Mouse (Mus musculus) heart, postnatal 0 days (tissue): ENCODE data around the gene Exosc3. TPM values are rescaled to one million over a fixed set of nuclear protein-coding genes. Genes with fewer than 3 reads are reported as not detected.
A peak's percentile ranks its signal among the peaks of the same experiment; 100 is the strongest.

Experiments used
- ATAC-seq: fragments of 200-750 bp; cut with Nextera tagmentation; 2 replicates; pipeline ENCODE4 v1.8.0; 2017; ENCODE audit warnings: low read depth, moderate number of reproducible peaks, moderate library complexity; ENCODE audit not compliant: insufficient read depth
- DNase-seq: peaks from one replicate; pipeline ENCODE4 v3.0.0-alpha.2; 2016; ENCODE audit warnings: low spot score
- H3K27ac ChIP-seq: fragments of 300-500 bp; sonication (generic); 2 replicates; pipeline ENCODE4 v1.5.1; 2014; ENCODE audit warnings: low read depth, mild to moderate bottlenecking
- H3K27me3 ChIP-seq: fragments of 300-500 bp; sonication (generic); 2 replicates; pipeline ENCODE4 v1.6.1; 2014; ENCODE audit warnings: low read length, mixed read lengths; ENCODE audit not compliant: control insufficient read depth, insufficient read depth
- H3K36me3 ChIP-seq: fragments of 300-500 bp; sonication (generic); replicated peaks from 2 replicates; pipeline ENCODE4 v1.6.1; 2014; ENCODE audit warnings: low read length, mixed read lengths; ENCODE audit not compliant: control insufficient read depth, insufficient read depth
- H3K4me1 ChIP-seq: fragments of 300-500 bp; sonication (generic); 2 replicates; pipeline ENCODE4 v1.6.1; 2014; ENCODE audit warnings: antibody characterized with exemption; ENCODE audit not compliant: control insufficient read depth, insufficient read depth
- H3K4me2 ChIP-seq: fragments of 300-500 bp; sonication (generic); 2 replicates; pipeline ENCODE4 v1.6.1; 2014; ENCODE audit warnings: low read depth, mild to moderate bottlenecking, low read length, moderate library complexity
- H3K4me3 ChIP-seq: fragments of 300-500 bp; sonication (generic); 2 replicates; pipeline ENCODE4 v1.5.1; 2014; ENCODE audit warnings: low read depth, low read length
- H3K9ac ChIP-seq: fragments of 300-500 bp; sonication (generic); replicated peaks from 2 replicates; pipeline ENCODE4 v1.6.1; 2014; ENCODE audit warnings: low read depth, low read length, mixed read lengths
- H3K9me3 ChIP-seq: fragments of 300-500 bp; sonication (generic); replicated peaks from 2 replicates; pipeline ENCODE4 v1.6.1; 2016; ENCODE audit warnings: low read length; ENCODE audit not compliant: control insufficient read depth
- CTCF ChIP-seq: IDR thresholded peaks from 2 replicates; pipeline ENCODE4 v1.5.1; 2016; ENCODE audit warnings: antibody characterized with exemption, control low read depth, low read depth
- EP300 ChIP-seq: IDR thresholded peaks from 2 replicates; pipeline ENCODE4 v1.6.1; 2016; ENCODE audit warnings: antibody characterized with exemption, low read depth
- WGBS: fragments of 180-500 bp; shearing (Covaris S2); extraction: QIAGEN DNeasy Blood & Tissue Kit; methylation state at CpG from one replicate; pipeline ENCODE4 v1.1.7; 2014; 5-methylcytosine and 5-hydroxymethylcytosine counted together
- polyA plus RNA-seq: library from polyadenylated mRNA; unstranded; fragments of >200 nt; fragmentation: Nextera tagmentation; extraction: Ambion mirVana; gene quantifications from 2 replicates; pipeline ENCODE4 v1.2.1, GENCODE M21; 2015
- total RNA-seq: library from RNA; depleted of rRNA; stranded (reverse); fragments of >200 nt; gene quantifications from 2 replicates; pipeline ENCODE4 v1.2.3, GENCODE M21; 2014; ENCODE audit warnings: low replicate concordance; rRNA removed

The Exosc3 gene
- total and polyA plus RNA-seq, 2 experiments from 2014 or later, result 24.2 to 29.2 TPM

DNA sequence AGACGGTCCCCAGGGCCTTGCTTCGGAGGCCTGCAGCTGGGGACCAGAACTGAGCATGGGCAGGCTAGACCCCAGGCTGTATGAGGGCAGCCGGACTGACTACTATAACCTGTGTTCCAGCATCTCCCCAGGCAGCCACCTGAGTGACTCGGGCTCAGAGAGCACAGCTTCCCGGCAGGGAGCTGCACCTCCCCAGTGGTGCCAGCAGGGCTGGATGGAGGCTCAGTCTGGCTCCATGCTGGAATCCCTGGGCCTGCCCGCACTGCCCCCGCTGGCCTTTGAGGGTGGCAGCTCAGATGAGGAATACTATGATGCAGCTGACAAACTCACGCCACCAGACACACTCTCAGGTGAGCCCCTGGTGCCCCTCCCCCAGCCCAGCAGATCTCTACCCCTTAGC lies 63.2 kb downstream of the Exosc3 start:
- TF ChIP-seq EP300, result no peak
- no peak for TF ChIP-seq CTCF
- ATAC-seq, result no peak
- H3K9me3 ChIP-seq, result no peaks in the 10 kb centered on the region
- no peak overlapping the region for H3K27ac ChIP-seq
- H3K9ac ChIP-seq, result no peak overlapping the region
- no peak overlapping the region for H3K4me2 ChIP-seq
- H3K36me3 ChIP-seq, result no peaks in the 10 kb centered on the region
- no peak for DNase-seq
- no peaks in the 10 kb centered on the region for H3K27me3 ChIP-seq
- no peaks in the 10 kb centered on the region for H3K4me1 ChIP-seq
- WGBS, result 57% methylated on average over 8 of the region's 8 CpGs
- no peak overlapping the region for H3K4me3 ChIP-seq

DNA sequence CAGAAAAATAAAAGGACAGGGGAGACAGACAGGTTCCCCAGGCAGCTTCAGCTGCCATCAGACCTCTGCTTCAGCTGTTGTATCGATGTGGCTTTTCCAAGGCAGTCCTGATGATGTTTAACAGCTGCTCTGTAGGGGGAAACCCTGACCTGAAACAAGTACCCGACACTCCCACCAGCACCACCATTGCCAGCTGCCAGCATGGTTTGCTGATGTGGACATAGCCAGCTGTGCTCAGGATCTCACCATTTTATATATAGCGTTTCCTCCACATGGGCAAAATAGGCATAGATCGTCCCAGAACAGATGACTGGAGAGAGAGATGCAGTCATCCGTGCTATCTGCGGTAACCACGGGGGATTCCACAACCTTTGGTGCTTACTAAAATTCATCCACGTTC lies 66.8 kb downstream of the Exosc3 start:
- H3K4me1 ChIP-seq, result no peaks in the 10 kb centered on the region
- no peaks in the 10 kb centered on the region for H3K9me3 ChIP-seq
- no peak overlapping the region for H3K4me2 ChIP-seq
- H3K9ac ChIP-seq, result no peak overlapping the region
- DNase-seq (no peak), ATAC-seq (no peak)
- WGBS, result 75% methylated on average over 8 of the region's 8 CpGs
- no peaks in the 10 kb centered on the region for H3K36me3 ChIP-seq
- no peak overlapping the region for H3K4me3 ChIP-seq
- no peaks in the 10 kb centered on the region for H3K27me3 ChIP-seq
- no peak for TF ChIP-seq CTCF
- no peak for TF ChIP-seq EP300
- no peak overlapping the region for H3K27ac ChIP-seq

DNA sequence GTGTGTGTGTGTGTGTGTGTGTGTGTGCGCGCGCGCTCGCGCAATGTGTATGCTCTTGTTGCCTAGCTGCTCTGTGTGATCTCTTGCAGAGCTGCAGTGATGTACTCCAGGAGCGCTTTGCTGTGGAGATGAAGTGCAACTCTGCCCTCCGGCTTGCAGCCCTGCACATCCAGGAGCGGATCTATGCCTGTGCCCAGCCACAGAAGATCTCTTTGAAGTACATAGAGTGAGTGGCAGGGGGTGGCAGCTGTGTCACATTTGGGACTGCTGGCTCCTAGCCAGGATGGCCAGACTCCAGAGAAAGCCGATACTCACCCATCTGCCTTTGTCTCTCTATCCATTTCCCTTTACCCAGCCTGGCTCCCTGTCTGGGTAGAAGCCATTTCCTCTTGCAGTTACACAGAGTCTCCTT lies 71.5 kb downstream of the Exosc3 start:
- ATAC-seq (peak; percentile 57), DNase-seq (peak; percentile 22)
- Histone ChIP-seq H3K36me3 (no peaks in the 10 kb centered on the region), H3K9me3 (no peaks in the 10 kb centered on the region), H3K27ac (no peak overlapping the region), H3K27me3 (no peaks in the 10 kb centered on the region), H3K4me3 (no peak overlapping the region), H3K4me2 (no peak overlapping the region), H3K9ac (no peak overlapping the region), H3K4me1 (no peaks in the 10 kb centered on the region)
- TF ChIP-seq CTCF (no peak), EP300 (no peak)
- 50% methylated on average over 10 of the region's 10 CpGs for WGBS

DNA sequence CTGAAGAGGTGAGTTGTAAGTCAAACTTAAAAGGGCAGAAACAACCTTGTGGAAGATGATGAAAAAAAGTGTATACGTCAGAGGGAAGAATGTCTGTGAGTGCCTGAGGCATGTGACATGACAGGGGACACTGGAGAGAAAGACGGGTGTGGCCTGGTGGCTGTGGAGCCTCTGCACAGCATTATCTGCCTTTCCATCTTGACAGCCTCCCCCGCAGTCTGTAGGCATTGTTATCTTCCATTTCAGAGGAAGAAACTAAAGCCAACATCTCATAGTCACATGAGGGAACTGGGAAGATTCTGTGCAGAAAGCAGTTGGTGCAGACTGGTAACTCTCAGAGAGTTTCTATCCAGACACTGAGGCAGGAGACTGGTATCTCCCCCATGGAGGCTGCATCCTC lies 74.6 kb downstream of the Exosc3 start:
- WGBS, result 51% methylated on average over 3 of the region's 3 CpGs
- Histone ChIP-seq H3K4me3 (no peak overlapping the region), H3K27ac (no peak overlapping the region), H3K36me3 (no peaks in the 10 kb centered on the region), H3K9ac (no peak overlapping the region), H3K27me3 (no peaks in the 10 kb centered on the region), H3K9me3 (no peaks in the 10 kb centered on the region), H3K4me2 (no peak overlapping the region), H3K4me1 (no peaks in the 10 kb centered on the region)
- no peak for TF ChIP-seq EP300
- no peak for TF ChIP-seq CTCF
- ATAC-seq, result no peak
- DNase-seq, result no peak

Other genes starting within 250 kb of the Exosc3 start
- 231 and 353 TPM in 2 replicates for gene Tomm5, start 234.6 kb downstream of the Exosc3 start, total RNA-seq
- gene Tomm5, start 234.6 kb downstream of the Exosc3 start, polyA plus RNA-seq, result 305 and 324 TPM in 2 replicates
- 1.8 and 4.4 TPM in 2 replicates for gene Frmpd1, start 157.9 kb downstream of the Exosc3 start, total RNA-seq
- 0.90 and 1.1 TPM in 2 replicates for gene Frmpd1, start 157.9 kb downstream of the Exosc3 start, polyA plus RNA-seq
- 0.65 and 2.1 TPM in 2 replicates for gene Trmt10b, start 45.6 kb downstream of the Exosc3 start, total RNA-seq
- gene Trmt10b, start 45.6 kb downstream of the Exosc3 start, polyA plus RNA-seq, result 6.3 and 9.2 TPM in 2 replicates
- gene Dcaf10, start 631 bp downstream of the Exosc3 start, total RNA-seq, result 24.7 and 25.9 TPM in 2 replicates
- 6.2 and 6.4 TPM in 2 replicates for gene Dcaf10, start 631 bp downstream of the Exosc3 start, polyA plus RNA-seq
- gene Slc25a51, start 66.0 kb upstream of the Exosc3 start, total RNA-seq, result 136 and 190 TPM in 2 replicates
- 60.9 and 70.1 TPM in 2 replicates for gene Slc25a51, start 66.0 kb upstream of the Exosc3 start, polyA plus RNA-seq
- 54.8 and 79.6 TPM in 2 replicates for gene Shb, start 189.7 kb upstream of the Exosc3 start, total RNA-seq
- gene Shb, start 189.7 kb upstream of the Exosc3 start, polyA plus RNA-seq, result 6.5 and 7.4 TPM in 2 replicates